ENCODE assay signal across 23 mouse cellular contexts in the genomic region with DNA sequence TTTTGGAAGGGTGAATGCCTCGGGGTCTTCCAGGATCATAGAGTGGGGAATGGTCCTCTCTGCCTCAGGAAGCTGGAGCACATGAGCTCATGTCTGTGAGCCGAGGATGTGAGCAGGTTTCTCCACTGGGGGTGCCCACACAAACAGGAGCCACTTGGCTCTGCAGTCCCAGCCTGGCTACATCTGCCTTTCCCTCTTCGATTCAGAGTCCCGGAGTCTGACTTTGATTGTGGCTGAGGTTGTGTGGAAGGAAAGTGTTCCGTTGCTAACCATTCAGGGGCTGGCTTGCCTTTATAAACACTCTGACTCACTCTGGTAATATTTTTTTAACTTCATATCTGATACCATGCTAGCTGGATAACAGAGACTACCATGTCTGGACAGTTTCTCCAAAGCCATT. TPM values are rescaled to one million over a fixed set of nuclear protein-coding genes. Genes with fewer than 3 reads are reported as not detected.
DNase-seq lines count a peak whose midpoint lies in the region; ATAC-seq lines count a peak whose summit lies in the region.
"Had no signal": no experiment of that assay in that cellular context is flagged by ENCODE, and none has a peak within 500 bp of the region (broad histone marks: within the 10 kb centered on the region; RNA-seq: fewer than 3 reads in every experiment).

No protein-coding gene starts in this region.

- intact Hi-C loops in heart, postnatal 10 days (cut with DNase I), result no loop called here

- no peak overlapping the region for H3K9ac ChIP-seq in heart, embryonic 13.5 days
- H3K9ac ChIP-seq in lung, embryonic 16.5 days (ENCODE audit: low read length), result no peak overlapping the region
- H3K9ac ChIP-seq in liver, embryonic 11.5 days (ENCODE audit: low read depth, low read length), result no peak overlapping the region
- H3K9ac ChIP-seq: embryonic facial prominence, embryonic 15.5 days; hindbrain, embryonic 15.5 days; limb, embryonic 13.5 days; liver, embryonic 14.5 days; midbrain, embryonic 15.5 days had no signal

- no peak for ATAC-seq in heart, embryonic 13.5 days (ENCODE audit: extremely low read depth, insufficient number of reproducible peaks, low FRiP score, low TSS enrichment)
- no peak for ATAC-seq in lung, embryonic 16.5 days (ENCODE audit: low read depth)
- no peak for ATAC-seq in liver, embryonic 11.5 days (replicated peaks; ENCODE audit: low FRiP score)
- ATAC-seq: midbrain, embryonic 15.5 days had no signal

- DNase-seq in heart, postnatal 10 days, result no peak
- no peak for DNase-seq in lung, postnatal 10 days
- peak; percentile 23 for DNase-seq in heart, postnatal 4 days
- DNase-seq in liver, embryonic 11.5 days (ENCODE audit: low spot score), result no peak
- DNase-seq in cerebellum, adult 9-11 months, result no peak
- DNase-seq: adrenal gland, postnatal 14 days; cerebellum, adult 11 months; gastrocnemius, postnatal 25 days; kidney, adult 11 months; layer of hippocampus, postnatal 36 days; right cerebral cortex, postnatal 25 days had no signal

- H3K27ac ChIP-seq in heart, embryonic 13.5 days (replicated peaks), result peak overlapping the region; percentile 24; the same call in 1 of the 2 replicates
- peak overlapping the region; percentile 86 for H3K27ac ChIP-seq in lung, embryonic 16.5 days (ENCODE audit: low read length)
- H3K27ac ChIP-seq in liver, embryonic 11.5 days (ENCODE audit: low read depth, low read length), result no peak overlapping the region
- H3K27ac ChIP-seq: embryonic facial prominence, embryonic 15.5 days; forebrain, embryonic 10.5 days; hindbrain, embryonic 15.5 days; limb, embryonic 13.5 days; liver, embryonic 14.5 days; midbrain, embryonic 15.5 days had no signal

- peaks cover 40% of the 10 kb centered on the region for H3K4me1 ChIP-seq in heart, embryonic 13.5 days
- H3K4me1 ChIP-seq in lung, embryonic 16.5 days (replicated peaks; ENCODE audit: control insufficient read depth, insufficient read depth, low read length), result peaks cover 22% of the 10 kb centered on the region
- 0 out of 2 replicates have a peak, but pooled peaks cover 6% of the 10 kb centered on the region for H3K4me1 ChIP-seq in liver, embryonic 11.5 days (replicated peaks; ENCODE audit: control insufficient read depth, insufficient read depth, low read length)
- H3K4me1 ChIP-seq: embryonic facial prominence, embryonic 15.5 days; hindbrain, embryonic 15.5 days had no signal

- 45% methylated on average over 5 of the region's 5 CpGs for WGBS in heart, embryonic 13.5 days
- WGBS in lung, embryonic 16.5 days, result 61% methylated on average over 5 of the region's 5 CpGs
- WGBS in liver, embryonic 11.5 days, result 70% methylated on average over 5 of the region's 5 CpGs

- no peak overlapping the region for H3K4me2 ChIP-seq in heart, embryonic 13.5 days
- no peak overlapping the region for H3K4me2 ChIP-seq in lung, embryonic 16.5 days (ENCODE audit: low read depth, low read length)
- no peak overlapping the region for H3K4me2 ChIP-seq in liver, embryonic 11.5 days
- H3K4me2 ChIP-seq: embryonic facial prominence, embryonic 15.5 days; hindbrain, embryonic 15.5 days; limb, embryonic 13.5 days; midbrain, embryonic 15.5 days had no signal

- H3K27me3 ChIP-seq in heart, embryonic 13.5 days (replicated peaks), result no peaks in the 10 kb centered on the region
- no peaks in the 10 kb centered on the region for H3K27me3 ChIP-seq in lung, embryonic 16.5 days (ENCODE audit: control insufficient read depth, insufficient read depth, low read depth, low read length)
- H3K27me3 ChIP-seq in liver, embryonic 11.5 days (replicated peaks; ENCODE audit: control insufficient read depth, insufficient read depth, low read length), result no peaks in the 10 kb centered on the region
- H3K27me3 ChIP-seq: embryonic facial prominence, embryonic 15.5 days; hindbrain, embryonic 15.5 days; limb, embryonic 13.5 days; midbrain, embryonic 15.5 days had no signal

- H3K36me3 ChIP-seq in heart, embryonic 13.5 days, result peaks cover 47% of the 10 kb centered on the region
- H3K36me3 ChIP-seq in lung, embryonic 16.5 days (ENCODE audit: control insufficient read depth, insufficient read depth, low read length), result no peaks in the 10 kb centered on the region
- H3K36me3 ChIP-seq in liver, embryonic 11.5 days (ENCODE audit: control insufficient read depth, insufficient read depth, low read length), result no peaks in the 10 kb centered on the region
- H3K36me3 ChIP-seq: embryonic facial prominence, embryonic 15.5 days; hindbrain, embryonic 15.5 days had no signal

- H3K4me3 ChIP-seq in heart, embryonic 13.5 days, result no peak overlapping the region
- H3K4me3 ChIP-seq in lung, embryonic 16.5 days (ENCODE audit: low read length), result no peak overlapping the region
- H3K4me3 ChIP-seq in liver, embryonic 11.5 days (ENCODE audit: low read depth, low read length), result no peak overlapping the region
- H3K4me3 ChIP-seq: embryonic facial prominence, embryonic 15.5 days; forebrain, embryonic 10.5 days; hindbrain, embryonic 15.5 days; limb, embryonic 13.5 days; midbrain, embryonic 15.5 days had no signal

- H3K9me3 ChIP-seq in heart, embryonic 13.5 days, result no peaks in the 10 kb centered on the region
- H3K9me3 ChIP-seq in lung, embryonic 16.5 days (ENCODE audit: control insufficient read depth, low read length), result no peaks in the 10 kb centered on the region
- H3K9me3 ChIP-seq in liver, embryonic 11.5 days (ENCODE audit: control insufficient read depth, low read length), result no peaks in the 10 kb centered on the region
- H3K9me3 ChIP-seq: embryonic facial prominence, embryonic 15.5 days; forebrain, embryonic 10.5 days; hindbrain, embryonic 15.5 days; limb, embryonic 13.5 days; midbrain, embryonic 15.5 days had no signal

RNA-seq across cellular contexts. Expression of a gene that starts 18.1 kb away (rescaled TPM):
- 24.8 and 25.0 TPM in 2 replicates for polyA plus RNA-seq in heart, embryonic 13.5 days (2015; fragmentation: Nextera tagmentation; extraction: Ambion mirVana)
- total RNA-seq in heart, postnatal 10 days (2021), result 10 to 100 TPM; 30.9 to 31.9 TPM
- polyA plus RNA-seq in lung, embryonic 16.5 days (2015; fragmentation: Nextera tagmentation; extraction: Ambion mirVana), result 17.7 and 17.9 TPM in 2 replicates
- 10 to 100 TPM; 49.5 to 50.6 TPM for total RNA-seq in heart, postnatal 4 days (2021)
- 4.2 and 5.3 TPM in 2 replicates for polyA plus RNA-seq in liver, embryonic 11.5 days (2014; fragmentation: Nextera tagmentation; extraction: Ambion mirVana)

RNA-seq across cellular contexts. Expression of a gene that starts 30.1 kb away (rescaled TPM):
- polyA plus RNA-seq in heart, embryonic 13.5 days (2015; fragmentation: Nextera tagmentation; extraction: Ambion mirVana), result 0.12 TPM in 1 of 2 replicates, not detected in the other
- total RNA-seq in heart, postnatal 10 days (2021), result not detected
- 0.24 and 0.53 TPM in 2 replicates for polyA plus RNA-seq in lung, embryonic 16.5 days (2015; fragmentation: Nextera tagmentation; extraction: Ambion mirVana)
- total RNA-seq in heart, postnatal 4 days (2021), result not detected
- polyA plus RNA-seq in liver, embryonic 11.5 days (2014; fragmentation: Nextera tagmentation; extraction: Ambion mirVana), result 0.11 TPM in 1 of 2 replicates, not detected in the other
- total RNA-seq: adrenal gland, postnatal 14 days; gastrocnemius, postnatal 25 days; layer of hippocampus, postnatal 36 days; left cerebral cortex, postnatal 14 days; megakaryocyte-erythroid progenitor cell, adult 5-6 weeks had no signal
- polyA plus RNA-seq: kidney, embryonic 16.5 days; liver, embryonic 14.5 days; spleen, adult 2 months had no signal
